Mouse (Mus musculus) lung, postnatal 0 days (tissue): ENCODE data around the gene Slc7a14.
"Not testable (repeated sequence)": the region's sequence is repeated elsewhere in the genome, so short reads cannot be mapped to it uniquely, and the experiment has no call there.

Source experiments
- CTCF ChIP-seq: IDR thresholded peaks from 2 replicates; pipeline ENCODE4 v1.5.1; 2016; ENCODE audit warnings: antibody characterized with exemption, mild to moderate bottlenecking
- EP300 ChIP-seq: IDR thresholded peaks from 2 replicates; pipeline ENCODE4 v1.6.1; 2016; ENCODE audit warnings: antibody characterized with exemption, mild to moderate bottlenecking, control low read depth

DNA sequence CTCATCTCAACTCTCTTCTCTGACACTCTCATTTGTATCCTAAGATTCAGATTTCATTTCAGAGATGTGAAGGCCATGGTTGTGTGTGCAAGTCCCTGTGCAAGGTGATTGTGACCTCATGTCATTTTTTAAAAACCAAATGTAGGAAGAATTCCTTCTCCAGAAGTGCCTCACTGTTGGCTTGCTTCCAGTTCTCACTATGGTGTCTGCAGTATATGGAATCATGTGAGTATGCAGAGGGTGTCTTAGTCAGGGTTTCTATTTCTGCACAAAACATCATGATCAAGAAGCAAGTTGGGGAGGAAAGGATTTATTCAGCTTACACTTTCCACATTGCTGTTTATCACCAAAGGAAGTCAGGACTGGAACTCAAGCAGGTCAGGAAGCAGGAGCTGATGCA, 36.9 kb downstream of the Slc7a14 start:
- TF ChIP-seq CTCF, EP300: not testable (repeated sequence)
